Mouse (Mus musculus): ENCODE results near the gene Rab3d. TPM values are rescaled to one million over a fixed set of nuclear protein-coding genes. Genes with fewer than 3 reads are reported as not detected.

Rab3d gene
- 10 to 100 TPM; 30.4 to 36.7 TPM for total RNA-seq (2021)
- long read RNA-seq, transcript Rab3d-201 (5 exons, 3,835 nt) = major isoform, 17 of 26 reads
- long read RNA-seq, partial matches to known transcripts = 0 of 26 reads
- long read RNA-seq, other reads (novel, unspliced or antisense) = 9 of 26 reads

- DNase-seq (ENCODE audit: low spot score in 2 of 2) = peak; percentile 86 to 91
These were observed at the start of gene Rab3d for GRCm38 (mm10) chr9:21918035-21918592. Gene Rab3d, minus strand, starts transcription at chr9:21918192.

GRCm38 (mm10) chr9:21963417-21963816, 45.4 kb upstream of the Rab3d start, which contains the start of gene Epor:
Gene Epor, minus strand, starts transcription at chr9:21963506.
- no peak for DNase-seq (ENCODE audit: low spot score in 2 of 2)

GRCm38 (mm10) chr9:21962416-21963059, 44.5 kb upstream of the Rab3d start:
- DNase-seq (ENCODE audit: low spot score in 2 of 2) = peak; percentile 61 to 70

- no peak for DNase-seq (ENCODE audit: low spot score in 2 of 2)
These were observed 44.0 kb upstream of the Rab3d start for GRCm38 (mm10) chr9:21962010-21962409.

- DNase-seq (ENCODE audit: low spot score in 2 of 2) = no peak
These were observed 43.5 kb upstream of the Rab3d start for GRCm38 (mm10) chr9:21961366-21961980.

GRCm38 (mm10) chr9:21960558-21961208, 42.7 kb upstream of the Rab3d start:
- DNase-seq (ENCODE audit: low spot score in 2 of 2) = no peak

GRCm38 (mm10) chr9:21960135-21960534, 42.1 kb upstream of the Rab3d start:
- DNase-seq (ENCODE audit: low spot score in 2 of 2) = no peak

- DNase-seq (ENCODE audit: low spot score in 2 of 2) = no peak
These were observed 41.3 kb upstream of the Rab3d start for GRCm38 (mm10) chr9:21959244-21959643.

- DNase-seq (ENCODE audit: low spot score in 2 of 2) = no peak
These were observed 40.4 kb upstream of the Rab3d start for GRCm38 (mm10) chr9:21958372-21958771.

GRCm38 (mm10) chr9:21955570-21956281, 37.7 kb upstream of the Rab3d start, which contains the start of gene Swsap1:
Gene Swsap1, plus strand, starts transcription at chr9:21955755.
- peak; percentile 100 for DNase-seq (ENCODE audit: low spot score in 2 of 2)

GRCm38 (mm10) chr9:21955225-21955569, 37.2 kb upstream of the Rab3d start:
- DNase-seq (ENCODE audit: low spot score in 2 of 2) = no peak

- DNase-seq (ENCODE audit: low spot score in 2 of 2) = no peak
These were observed 36.6 kb upstream of the Rab3d start for GRCm38 (mm10) chr9:21954635-21955034.

- DNase-seq (ENCODE audit: low spot score in 2 of 2) = peak; percentile 45 to 53
These were observed 35.6 kb upstream of the Rab3d start for GRCm38 (mm10) chr9:21953600-21953999.

GRCm38 (mm10) chr9:21951977-21952376, 34.0 kb upstream of the Rab3d start:
- no peak for DNase-seq (ENCODE audit: low spot score in 2 of 2)

GRCm38 (mm10) chr9:21950322-21950721, 32.3 kb upstream of the Rab3d start:
- peak; percentile 68 to 70 for DNase-seq (ENCODE audit: low spot score in 2 of 2)

- DNase-seq (ENCODE audit: low spot score in 2 of 2) = peak in 1 of 2 experiments; percentile 47
These were observed 30.8 kb upstream of the Rab3d start for GRCm38 (mm10) chr9:21948790-21949189.

- no peak for DNase-seq (ENCODE audit: low spot score in 2 of 2)
These were observed 30.2 kb upstream of the Rab3d start for GRCm38 (mm10) chr9:21948146-21948545.

GRCm38 (mm10) chr9:21947540-21948130, 29.6 kb upstream of the Rab3d start:
- no peak for DNase-seq (ENCODE audit: low spot score in 2 of 2)

- DNase-seq (ENCODE audit: low spot score in 2 of 2) = no peak
These were observed 26.3 kb upstream of the Rab3d start for GRCm38 (mm10) chr9:21944267-21944666.

- DNase-seq (ENCODE audit: low spot score in 2 of 2) = no peak
These were observed 25.6 kb upstream of the Rab3d start for GRCm38 (mm10) chr9:21943638-21944037.

GRCm38 (mm10) chr9:21943046-21943445, 25.1 kb upstream of the Rab3d start:
- DNase-seq (ENCODE audit: low spot score in 2 of 2) = no peak

Data from layer of hippocampus, postnatal 10 days (tissue).